Mouse (Mus musculus) urinary bladder, postnatal 4 days (tissue): ENCODE results near the gene Sept3.
A peak's percentile ranks its signal among the peaks of the same experiment; 100 is the strongest.
"Not testable (repeated sequence)": the region's sequence is repeated elsewhere in the genome, so short reads cannot be mapped to it uniquely, and the experiment has no call there.

ENCODE experiments used
- DNase-seq, 2 experiments: peaks; one replicate each; pipeline ENCODE4 v3.0.0; 2021 to 2022; ENCODE audit warnings: low spot score in 2 of 2

Sept3 gene

GRCm38 (mm10) chr15:82274593-82274926, at the start of gene Sept3:
Gene Sept3 (plus strand): TSS chr15:82274893.
- DNase-seq, result no peak

DNA sequence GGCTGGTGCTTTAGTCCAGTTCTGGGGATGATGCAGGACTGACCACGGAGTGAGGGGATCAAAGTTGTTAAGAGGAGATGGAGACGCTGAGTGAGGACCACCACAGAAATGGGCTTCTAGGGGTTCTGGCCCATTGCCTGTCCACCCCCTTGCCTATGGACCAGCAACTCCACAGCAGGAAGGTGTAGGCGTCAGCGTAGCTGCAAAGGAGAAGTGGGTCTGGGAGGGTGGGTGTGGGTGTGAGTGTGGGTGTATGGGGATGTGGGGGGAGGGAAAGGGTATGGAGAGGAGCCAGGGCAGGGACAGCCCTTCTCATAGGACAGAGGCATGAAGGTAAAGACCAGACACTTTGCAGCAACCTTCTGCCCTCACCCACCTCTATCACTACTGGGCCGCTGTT, 48.9 kb upstream of the Sept3 start:
- no peak for DNase-seq

DNA sequence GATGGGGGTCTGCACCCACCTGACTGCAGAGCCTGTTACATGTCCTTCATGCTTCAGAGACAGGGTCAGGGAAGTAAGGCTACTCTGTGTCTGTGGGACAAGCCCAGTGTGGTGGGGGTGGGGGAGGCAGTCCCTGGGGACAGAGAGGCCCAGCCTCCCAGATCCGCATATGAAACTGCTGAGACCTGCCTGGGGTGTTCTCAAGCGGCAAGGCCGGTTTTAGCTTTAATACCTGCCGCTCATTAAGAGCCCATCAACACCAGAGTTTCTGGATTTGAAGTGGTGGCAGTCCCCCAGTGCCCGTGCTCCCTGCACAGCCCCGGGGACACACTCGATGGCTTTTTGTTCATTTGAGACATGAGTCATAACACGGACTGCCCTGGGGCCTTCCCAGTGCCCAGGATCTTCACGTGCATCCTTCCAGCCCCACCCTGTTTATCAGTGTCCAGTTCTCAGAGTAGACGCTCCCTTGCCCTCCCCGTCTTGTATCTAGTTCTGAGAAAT, 45.1 kb upstream of the Sept3 start:
- no peak for DNase-seq

DNA sequence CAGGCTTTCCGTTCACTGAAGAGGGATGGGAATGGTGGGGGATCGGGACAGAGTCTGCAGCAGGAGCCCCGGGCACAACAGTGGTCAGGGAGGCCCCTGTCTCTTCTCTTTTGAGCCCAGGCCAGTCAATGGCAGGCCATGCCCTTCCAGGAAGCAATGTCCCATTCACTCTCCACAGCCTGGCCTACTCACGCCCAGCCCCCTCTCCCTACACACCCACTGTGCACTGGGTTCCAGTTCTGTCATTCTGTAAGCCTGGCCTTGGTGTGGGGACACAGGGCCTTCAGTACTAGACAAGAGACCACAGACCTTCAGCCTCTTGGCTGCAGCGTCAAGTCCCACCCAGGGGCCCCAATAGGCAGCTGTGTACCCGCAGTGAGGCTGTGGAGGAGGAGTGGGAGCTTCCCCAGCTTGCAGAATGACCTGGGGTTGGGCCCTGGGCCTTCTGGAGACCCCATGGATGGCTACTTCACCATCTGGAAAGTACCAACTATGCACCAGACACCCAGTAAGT, 44.5 kb upstream of the Sept3 start:
- no peak for DNase-seq

- DNase-seq, result no peak
Measured at GRCm38 (mm10) chr15:82231100-82231499, 43.6 kb upstream of the Sept3 start.

- DNase-seq, result no peak
Measured at GRCm38 (mm10) chr15:82231591-82232378, 42.9 kb upstream of the Sept3 start.

GRCm38 (mm10) chr15:82232651-82233050, 42.0 kb upstream of the Sept3 start:
- DNase-seq, result no peak

DNA sequence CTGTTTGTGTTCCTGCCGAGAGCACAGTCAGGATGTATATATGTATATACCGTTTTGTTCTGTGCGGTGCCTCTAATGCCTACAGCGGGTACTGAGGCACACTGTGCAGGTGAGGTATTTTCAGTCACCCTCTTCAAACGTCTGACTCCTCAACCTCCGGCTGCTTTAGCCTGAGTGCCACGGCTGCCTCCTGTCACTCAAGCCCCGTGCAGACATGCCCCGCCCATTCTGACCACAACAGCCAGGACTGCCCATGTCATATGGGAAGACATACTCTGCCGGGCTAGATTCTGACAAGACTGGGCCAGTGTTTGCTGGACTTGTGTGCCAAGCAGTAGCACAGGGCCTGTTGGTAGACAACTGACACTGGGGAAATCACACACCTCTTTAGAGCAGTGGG, 39.0 kb upstream of the Sept3 start:
- no peak for DNase-seq

DNA sequence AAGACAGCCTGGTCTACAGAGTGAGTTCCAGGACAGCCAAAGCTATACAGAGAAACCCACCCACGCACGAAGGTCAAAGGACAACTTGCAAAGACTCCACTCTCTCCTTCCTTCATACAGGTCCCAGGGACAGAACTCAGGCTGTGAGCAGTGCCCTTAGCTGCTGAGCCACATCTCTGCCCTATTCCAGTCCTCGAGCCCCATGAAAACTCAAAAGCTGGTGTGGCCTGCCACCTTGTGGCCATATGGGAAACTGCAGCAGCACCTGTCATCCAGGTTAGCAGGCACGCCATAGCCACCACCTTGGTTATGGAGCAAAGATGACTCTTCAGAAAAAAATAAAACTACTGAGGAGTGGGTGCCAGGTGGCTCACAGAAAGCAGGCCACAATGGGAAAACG, 38.1 kb upstream of the Sept3 start:
- DNase-seq, result peak; percentile 71 to 77

DNA sequence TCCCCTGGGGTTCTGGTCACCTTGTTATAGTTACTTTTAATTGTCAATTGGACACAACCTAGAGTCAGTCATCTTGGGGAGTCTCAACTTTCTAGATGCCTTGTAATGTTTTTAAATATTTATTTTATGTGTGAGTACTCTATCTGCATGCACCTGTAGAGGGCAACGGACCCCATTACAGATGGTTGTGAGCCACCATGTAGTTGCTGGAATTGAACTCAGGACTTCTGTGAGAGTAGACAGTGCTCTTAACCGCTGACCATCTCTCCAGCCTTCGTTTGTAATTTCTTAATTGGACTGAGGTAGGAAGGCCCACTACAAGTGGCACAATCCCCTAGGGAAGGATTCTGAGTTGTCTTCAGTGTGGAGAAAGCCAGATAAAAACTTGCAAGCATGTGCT, 31.4 kb upstream of the Sept3 start:
- no peak for DNase-seq

DNA sequence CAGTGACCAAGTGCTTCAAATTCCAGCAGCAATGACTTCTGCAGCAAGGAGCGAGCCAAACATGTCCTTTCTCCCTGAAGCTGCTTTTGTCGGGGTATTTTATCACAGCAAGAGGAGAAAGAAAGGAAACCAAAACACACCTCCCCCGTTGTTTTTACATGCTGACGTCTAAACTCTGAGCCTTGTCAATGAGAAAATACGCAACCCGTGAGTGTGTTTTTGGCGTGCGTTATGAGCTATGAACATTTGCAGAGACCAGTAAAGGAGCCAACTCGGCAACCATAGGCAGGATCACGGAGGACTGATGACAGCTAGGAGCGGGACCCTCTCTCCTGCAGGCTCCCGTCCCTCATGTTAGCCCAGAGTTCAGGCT, 31.0 kb upstream of the Sept3 start:
- no peak for DNase-seq

- DNase-seq, result peak; percentile 86 to 94
Measured at GRCm38 (mm10) chr15:82244115-82244804, 30.4 kb upstream of the Sept3 start, which contains the start of gene Cenpm. Gene Cenpm (minus strand): TSS chr15:82244748.

GRCm38 (mm10) chr15:82244805-82245161, 29.9 kb upstream of the Sept3 start:
- DNase-seq, result not testable (repeated sequence)

- DNase-seq, result no peak
Measured at GRCm38 (mm10) chr15:82247131-82247776, 27.4 kb upstream of the Sept3 start.

GRCm38 (mm10) chr15:82251579-82251978, 23.1 kb upstream of the Sept3 start:
- DNase-seq, result no peak

- DNase-seq, result no peak
Measured at GRCm38 (mm10) chr15:82252097-82252496, 22.6 kb upstream of the Sept3 start, which contains the start of gene 1500009C09Rik. Gene 1500009C09Rik (plus strand): TSS chr15:82252397.

- DNase-seq, result no peak
Measured at GRCm38 (mm10) chr15:82255248-82255647, 19.4 kb upstream of the Sept3 start.

- DNase-seq, result no peak
Measured at GRCm38 (mm10) chr15:82255944-82256383, 18.7 kb upstream of the Sept3 start.

DNA sequence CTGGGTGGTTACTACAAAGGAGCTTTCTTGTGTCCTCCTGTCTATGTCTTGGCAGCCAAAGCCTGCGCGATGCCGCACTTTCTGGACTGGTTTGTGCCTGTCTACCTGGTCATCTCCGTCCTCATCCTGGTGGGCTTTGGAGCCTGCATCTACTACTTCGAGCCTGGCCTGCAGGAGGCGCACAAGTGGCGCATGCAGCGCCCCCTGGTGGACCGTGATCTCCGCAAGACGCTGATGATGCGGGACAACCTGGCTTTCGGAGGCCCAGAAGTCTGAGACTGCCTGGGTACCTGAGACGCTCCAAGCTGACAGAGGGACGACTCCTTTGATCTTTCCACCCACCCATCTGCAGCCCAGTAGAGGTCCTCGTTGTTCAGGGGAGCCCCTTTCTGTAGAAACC, 15.2 kb upstream of the Sept3 start:
- peak; percentile 34 to 80 for DNase-seq

DNA sequence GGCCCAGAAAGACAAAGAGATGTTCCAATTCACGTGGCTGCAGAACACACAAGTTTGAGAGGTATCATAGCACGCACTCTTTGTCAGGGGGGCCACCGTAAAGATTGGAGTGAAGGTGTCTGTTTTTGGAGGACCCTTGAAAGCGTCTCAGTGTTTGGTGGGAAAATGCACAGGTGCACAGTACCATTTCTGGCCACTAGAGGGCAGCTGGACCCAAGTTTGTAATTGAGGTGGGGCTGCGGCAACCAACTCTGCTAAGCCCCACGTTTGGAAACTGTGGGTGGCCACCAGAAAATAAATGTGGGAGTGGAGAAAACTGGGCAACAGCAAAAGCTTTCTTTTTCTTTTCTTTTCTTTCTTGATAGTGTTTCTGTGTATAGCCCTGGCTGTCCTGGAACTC, 8.3 kb upstream of the Sept3 start:
- DNase-seq, result peak; percentile 32 to 76

DNA sequence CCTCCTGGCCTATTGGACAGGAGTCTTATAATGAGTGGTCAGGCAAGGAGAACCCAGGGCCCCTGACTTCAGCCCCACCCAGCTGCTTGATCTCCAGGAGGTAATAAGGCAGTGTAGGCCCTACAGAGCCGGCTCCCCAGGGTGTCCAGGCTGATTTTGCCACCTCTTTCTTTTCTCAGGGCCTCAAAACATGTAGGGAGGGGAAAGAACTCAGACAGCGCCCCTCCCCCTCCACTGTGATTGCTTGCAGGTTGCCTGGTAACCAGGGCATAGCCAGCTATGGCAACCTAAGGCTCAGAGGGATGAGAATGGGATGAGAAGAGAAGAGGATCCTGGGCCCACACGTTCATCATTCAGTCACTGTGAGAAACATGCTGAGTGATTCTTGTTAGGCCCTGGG, 6.5 kb upstream of the Sept3 start:
- DNase-seq, result no peak

- DNase-seq, result no peak
Measured at GRCm38 (mm10) chr15:82268783-82269182, 5.9 kb upstream of the Sept3 start.
